Mouse (Mus musculus) kidney, adult 2 months (tissue): ENCODE measurements around the gene Gm4952.

Experiments used
- CTCF ChIP-seq: fragments of 200-500 bp; conservative IDR thresholded peaks from 2 replicates; pipeline ENCODE4 v1.5.1; 2011; ENCODE audit warnings: low read depth, mild to moderate bottlenecking, control low read depth, low read length, moderate library complexity, mixed read lengths; ENCODE audit not compliant: insufficient read depth, insufficient read length
- POLR2A ChIP-seq: fragments of 200-500 bp; IDR thresholded peaks from one replicate; pipeline ENCODE4 v1.6.1; 2011; ENCODE audit warnings: low read depth, low read length, control low read depth

- TF ChIP-seq POLR2A (no peak), CTCF (no peak)
Observed at GRCm38 (mm10) chr19:12573266-12574011, 26.3 kb upstream of the Gm4952 start.
